Mouse (Mus musculus) forelimb bud, embryonic 11.5 days (tissue): Measurements from ENCODE around the gene Hoxd3.

Source experiments
- DNase-seq: peaks from one replicate; pipeline ENCODE4 v3.0.0-alpha.2; 2012; ENCODE audit warnings: low read depth, low spot score

Hoxd3 gene

GRCm38 (mm10) chr2:74711721-74712621, at the start of gene Hoxd3, which contains the start of gene Hoxd4:
Gene Hoxd3, plus strand, starts transcription at chr2:74711927.
Gene Hoxd4, plus strand, starts transcription at chr2:74711929.
- DNase-seq: peak; percentile 83

- DNase-seq: peak; percentile 79
Observed at GRCm38 (mm10) chr2:74663291-74663925, 48.3 kb upstream of the Hoxd3 start.

- DNase-seq: no peak
Observed at GRCm38 (mm10) chr2:74666411-74666810, 45.3 kb upstream of the Hoxd3 start.

DNA sequence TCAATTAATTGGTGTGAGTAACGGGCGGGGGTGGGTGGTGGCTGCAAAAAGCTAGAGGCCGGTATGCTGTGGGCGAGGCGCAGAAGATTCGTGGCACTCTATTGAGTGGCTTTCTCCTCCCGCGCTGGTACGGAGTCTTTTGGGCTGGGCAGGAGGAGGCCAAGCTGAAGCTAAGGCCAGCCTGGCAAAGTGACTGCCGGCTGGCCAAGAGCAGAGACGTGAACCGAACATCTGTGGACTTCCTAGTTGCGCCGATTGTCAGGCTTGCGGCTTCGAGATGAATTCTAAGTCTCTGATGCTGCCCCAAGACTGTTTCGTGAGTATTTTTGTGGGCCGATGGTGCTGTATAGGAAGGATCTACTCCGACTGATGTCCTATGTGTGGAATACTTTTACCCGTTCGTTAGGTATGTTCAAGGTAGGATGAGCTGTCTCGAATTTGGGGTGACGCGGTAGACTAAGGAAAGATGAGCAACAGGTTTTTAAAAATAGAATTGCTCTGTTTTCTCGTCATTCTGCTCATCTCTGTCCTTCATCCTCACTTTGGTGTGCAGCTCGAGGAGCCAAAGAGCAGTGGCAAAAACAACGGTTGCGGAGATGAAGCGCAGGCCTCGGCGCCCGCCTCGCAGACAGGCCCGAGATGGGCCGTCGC, 44.4 kb upstream of the Hoxd3 start:
- DNase-seq: no peak

- DNase-seq: no peak
Observed at GRCm38 (mm10) chr2:74667842-74668357, 43.8 kb upstream of the Hoxd3 start, which contains the start of gene Hoxd13. Gene Hoxd13, plus strand, starts transcription at chr2:74668310.

DNA sequence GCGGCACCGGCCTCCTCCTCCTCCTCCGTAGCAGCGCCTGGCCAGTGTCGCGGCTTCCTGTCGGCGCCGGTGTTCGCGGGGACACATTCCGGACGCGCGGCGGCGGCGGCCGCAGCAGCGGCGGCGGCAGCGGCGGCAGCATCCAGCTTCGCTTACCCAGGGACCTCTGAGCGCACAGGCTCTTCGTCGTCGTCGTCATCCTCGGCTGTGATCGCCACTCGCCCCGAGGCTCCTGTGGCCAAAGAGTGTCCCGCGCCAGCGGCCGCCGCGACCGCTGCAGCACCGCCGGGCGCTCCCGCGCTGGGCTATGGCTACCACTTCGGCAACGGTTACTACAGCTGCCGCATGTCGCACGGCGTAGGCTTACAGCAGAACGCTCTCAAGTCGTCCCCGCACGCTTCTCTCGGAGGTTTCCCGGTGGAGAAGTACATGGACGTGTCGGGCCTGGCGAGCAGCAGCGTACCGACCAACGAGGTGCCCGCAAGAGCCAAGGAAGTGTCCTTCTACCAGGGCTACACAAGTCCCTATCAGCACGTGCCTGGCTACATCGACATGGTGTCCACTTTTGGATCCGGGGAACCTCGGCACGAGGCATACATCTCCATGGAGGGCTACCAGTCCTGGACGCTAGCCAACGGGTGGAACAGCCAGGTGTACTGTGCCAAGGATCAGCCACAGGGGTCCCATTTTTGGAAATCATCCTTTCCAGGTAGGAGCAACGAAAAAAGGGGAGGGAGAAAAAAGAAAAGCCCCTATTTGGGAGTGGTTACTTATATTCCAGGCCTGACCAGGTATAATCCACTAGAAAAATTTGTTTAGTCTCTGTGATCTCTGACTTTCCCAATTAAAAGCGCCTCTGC, 43.1 kb upstream of the Hoxd3 start:
- no peak for DNase-seq

DNA sequence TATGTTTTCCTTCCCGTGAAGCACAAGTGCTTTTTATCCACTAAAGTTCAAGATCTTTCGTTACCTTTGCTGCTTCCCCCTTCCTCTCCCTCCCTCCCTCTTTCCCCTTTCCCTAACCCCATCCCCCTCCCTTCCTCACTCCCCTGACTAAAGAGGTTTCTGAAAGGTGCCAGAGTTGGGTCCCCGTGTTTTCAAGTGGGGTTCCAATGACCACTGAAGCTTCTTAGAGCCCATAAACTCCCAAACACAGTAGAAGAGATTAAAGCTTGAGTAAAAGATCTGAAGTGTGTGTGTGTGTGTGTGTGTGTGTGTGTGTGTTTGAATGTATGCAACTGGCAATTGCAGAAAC, 42.5 kb upstream of the Hoxd3 start:
- no peak for DNase-seq

DNA sequence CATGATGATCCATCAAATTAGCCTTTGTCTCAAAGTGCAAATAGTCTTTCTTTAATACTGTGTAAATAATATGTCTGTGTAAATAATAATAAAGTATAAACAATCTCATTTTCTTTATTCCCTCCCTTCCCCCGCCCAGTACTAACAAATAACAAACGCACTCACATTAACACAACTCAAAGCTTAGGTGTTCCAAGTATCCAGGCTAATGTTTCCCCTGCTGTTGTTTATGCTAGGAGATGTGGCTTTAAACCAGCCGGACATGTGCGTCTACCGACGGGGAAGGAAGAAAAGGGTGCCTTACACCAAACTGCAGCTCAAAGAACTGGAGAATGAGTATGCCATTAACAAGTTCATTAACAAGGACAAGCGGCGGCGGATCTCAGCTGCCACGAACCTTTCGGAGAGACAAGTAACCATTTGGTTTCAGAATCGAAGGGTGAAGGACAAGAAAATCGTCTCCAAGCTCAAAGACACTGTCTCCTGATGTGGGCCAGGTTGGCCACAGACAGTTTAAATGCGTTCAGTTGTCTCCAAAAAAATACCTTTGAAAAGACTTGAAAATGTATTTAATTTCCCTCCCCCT, 42.0 kb upstream of the Hoxd3 start:
- no peak for DNase-seq

- no peak for DNase-seq
Observed at GRCm38 (mm10) chr2:74670632-74671188, 41.0 kb upstream of the Hoxd3 start.

DNA sequence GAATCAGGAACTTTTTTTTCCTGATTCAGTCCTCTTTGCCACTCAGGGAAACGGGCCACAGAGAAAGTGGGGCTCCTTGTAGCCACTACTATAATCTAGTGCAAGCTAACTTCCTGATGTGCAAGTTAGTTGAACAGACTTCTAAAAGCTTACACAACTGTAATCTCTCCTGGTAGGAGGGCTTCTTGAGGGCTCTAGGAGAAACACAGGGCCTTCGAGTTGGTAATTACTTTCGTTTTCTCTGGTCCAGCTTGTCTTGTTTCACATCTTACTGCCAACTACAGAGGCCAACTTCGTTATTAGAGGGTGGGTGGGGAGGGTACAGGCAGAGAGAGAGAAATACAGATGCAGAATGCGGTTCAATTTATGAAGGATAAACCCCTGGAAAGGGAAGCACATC, 39.9 kb upstream of the Hoxd3 start:
- no peak for DNase-seq

DNA sequence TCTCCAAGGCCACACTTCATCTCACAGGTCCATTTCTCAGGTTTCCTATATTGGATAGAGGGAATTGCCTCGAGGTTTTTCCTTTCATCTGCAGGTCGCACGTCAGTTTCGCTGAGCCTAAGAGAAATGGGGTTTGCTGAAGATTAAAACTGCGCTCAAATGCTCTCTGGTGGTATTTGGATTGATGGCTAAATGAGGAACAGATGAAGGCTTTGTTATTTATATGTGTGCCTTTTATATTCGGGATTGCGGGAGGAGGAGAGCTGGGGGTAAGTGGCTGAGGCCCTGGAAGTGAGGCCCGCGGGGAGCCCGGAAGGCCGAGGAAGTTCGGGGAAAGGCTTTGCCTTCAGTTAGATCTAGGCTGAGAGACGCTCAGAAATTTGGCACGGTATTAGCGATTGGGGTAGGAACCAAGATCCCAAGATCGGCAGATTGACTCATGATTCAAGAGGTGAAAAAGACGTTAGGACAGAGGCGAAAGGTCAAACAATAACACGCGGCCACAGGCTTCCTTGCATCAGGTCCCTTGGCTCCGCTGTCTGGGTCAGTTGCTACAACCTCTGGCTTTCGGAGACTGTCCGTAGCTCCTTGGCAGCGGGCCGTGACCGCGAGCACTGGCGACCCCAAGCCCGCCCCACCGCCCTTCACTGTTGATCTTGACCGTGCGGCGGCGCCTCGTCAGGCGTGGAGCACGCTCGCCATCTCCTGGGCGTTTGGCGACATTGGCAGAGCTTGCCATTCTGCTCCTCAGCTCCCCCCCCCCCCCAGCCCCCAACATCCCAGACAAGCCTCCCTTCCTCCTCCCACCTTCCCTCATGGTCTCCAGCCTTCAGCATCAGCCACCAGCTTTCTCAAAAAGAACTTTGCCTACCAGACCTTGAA, 39.0 kb upstream of the Hoxd3 start:
- DNase-seq: peak; percentile 89

- peak; percentile 82 for DNase-seq
Observed at GRCm38 (mm10) chr2:74673835-74674425, 37.8 kb upstream of the Hoxd3 start.

DNA sequence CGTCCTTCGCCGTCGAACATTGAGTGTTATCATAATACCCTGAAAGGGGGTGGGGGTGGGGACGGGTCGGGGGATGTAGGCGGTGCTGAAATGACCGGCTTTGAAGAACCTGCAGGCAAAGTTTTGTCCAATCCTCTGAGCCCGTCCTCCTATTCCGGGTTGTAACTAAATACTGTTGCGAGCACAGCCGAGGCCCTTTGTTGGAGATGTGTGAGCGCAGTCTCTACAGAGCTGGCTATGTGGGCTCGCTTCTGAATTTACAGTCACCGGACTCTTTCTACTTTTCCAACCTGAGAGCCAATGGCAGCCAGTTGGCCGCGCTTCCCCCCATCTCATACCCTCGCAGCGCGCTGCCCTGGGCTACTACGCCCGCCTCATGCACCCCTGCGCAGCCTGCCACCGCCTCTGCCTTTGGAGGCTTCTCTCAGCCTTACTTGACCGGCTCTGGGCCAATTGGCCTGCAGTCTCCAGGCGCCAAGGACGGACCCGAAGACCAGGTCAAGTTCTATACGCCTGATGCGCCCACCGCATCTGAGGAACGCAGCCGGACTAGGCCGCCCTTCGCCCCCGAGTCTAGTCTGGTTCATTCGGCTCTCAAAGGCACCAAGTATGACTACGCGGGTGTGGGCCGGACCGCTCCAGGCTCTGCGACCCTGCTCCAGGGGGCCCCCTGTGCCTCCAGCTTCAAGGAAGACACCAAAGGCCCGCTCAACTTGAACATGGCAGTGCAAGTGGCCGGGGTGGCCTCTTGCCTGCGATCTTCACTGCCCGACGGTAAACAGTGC, 36.7 kb upstream of the Hoxd3 start, which contains the start of gene Hoxd12:
Hoxd12 (plus strand) TSS at position 133 of the 785 bp plus-strand sequence.
- peak; percentile 74 for DNase-seq

DNA sequence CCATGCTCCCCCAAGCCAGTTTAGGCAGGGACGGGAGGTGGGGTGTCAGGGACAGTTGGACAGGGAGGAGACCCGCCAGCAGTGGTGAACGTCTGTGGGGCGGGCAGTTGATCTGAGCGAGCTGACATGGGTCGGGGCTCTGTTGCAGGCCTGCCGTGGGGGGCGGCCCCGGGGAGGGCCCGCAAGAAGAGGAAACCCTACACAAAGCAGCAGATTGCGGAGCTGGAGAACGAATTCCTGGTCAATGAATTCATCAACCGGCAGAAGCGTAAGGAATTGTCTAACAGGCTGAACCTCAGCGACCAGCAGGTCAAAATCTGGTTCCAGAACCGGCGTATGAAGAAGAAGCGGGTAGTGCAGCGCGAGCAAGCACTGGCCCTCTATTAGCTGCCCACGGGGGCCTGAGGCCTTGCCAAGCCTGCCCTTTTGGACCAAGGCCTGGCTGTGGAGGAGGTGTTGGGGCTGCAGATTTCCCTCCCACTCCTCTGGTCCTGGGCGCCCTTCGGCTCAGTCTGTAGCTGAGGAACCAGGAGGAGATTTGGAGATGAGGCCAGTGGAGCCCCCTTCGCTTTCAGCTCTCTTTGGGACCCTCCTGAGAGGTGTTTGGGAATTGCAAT, 36.0 kb upstream of the Hoxd3 start:
- no peak for DNase-seq

- no peak for DNase-seq
Observed at GRCm38 (mm10) chr2:74676376-74677052, 35.2 kb upstream of the Hoxd3 start.

- no peak for DNase-seq
Observed at GRCm38 (mm10) chr2:74677106-74677505, 34.6 kb upstream of the Hoxd3 start.
